Mouse (Mus musculus) kidney, embryonic 15.5 days (tissue): ENCODE measurements around the gene Snx20. TPM values are rescaled to one million over a fixed set of nuclear protein-coding genes. Genes with fewer than 3 reads are reported as not detected.

Source experiments
- ATAC-seq: fragments of 200-750 bp; cut with Nextera tagmentation; replicated peaks from 2 replicates; pipeline ENCODE4 v1.8.0; 2017; ENCODE audit warnings: moderate TSS enrichment; ENCODE audit not compliant: low FRiP score
- H3K27ac ChIP-seq: fragments of 300-500 bp; sonication (generic); 2 replicates; pipeline ENCODE4 v1.5.1; 2015; ENCODE audit warnings: mild to moderate bottlenecking, inconsistent platforms
- H3K27me3 ChIP-seq: fragments of 300-500 bp; sonication (generic); 2 replicates; pipeline ENCODE4 v1.6.1; 2015; ENCODE audit warnings: inconsistent platforms
- H3K36me3 ChIP-seq: fragments of 300-500 bp; sonication (generic); 2 replicates; pipeline ENCODE4 v1.6.1; 2015; ENCODE audit warnings: inconsistent platforms
- H3K4me1 ChIP-seq: fragments of 300-500 bp; sonication (generic); 2 replicates; pipeline ENCODE4 v1.6.1; 2015; ENCODE audit warnings: inconsistent platforms
- H3K4me2 ChIP-seq: fragments of 300-500 bp; sonication (generic); 2 replicates; pipeline ENCODE4 v1.6.1; 2015; ENCODE audit warnings: moderate library complexity, mild to moderate bottlenecking, inconsistent platforms
- H3K4me3 ChIP-seq: fragments of 300-500 bp; sonication (generic); replicated peaks from 2 replicates; pipeline ENCODE4 v1.5.1; 2015; ENCODE audit warnings: mild to moderate bottlenecking, inconsistent platforms
- H3K9ac ChIP-seq: fragments of 300-500 bp; sonication (generic); 2 replicates; pipeline ENCODE4 v1.6.1; 2015; ENCODE audit warnings: mild to moderate bottlenecking, inconsistent platforms
- H3K9me3 ChIP-seq: fragments of 300-500 bp; sonication (generic); replicated peaks from 2 replicates; pipeline ENCODE4 v1.6.1; 2016; ENCODE audit warnings: inconsistent platforms
- WGBS: fragments of 180-500 bp; shearing (Covaris S2); methylation state at CpG from one replicate; pipeline ENCODE4 v1.1.7; 2015; ENCODE audit warnings: mixed read lengths; 5-methylcytosine and 5-hydroxymethylcytosine counted together
- polyA plus RNA-seq: library from polyadenylated mRNA; unstranded; fragments of >200 nt; fragmentation: Nextera tagmentation; extraction: Ambion mirVana; gene quantifications from 2 replicates; pipeline ENCODE4 v1.2.1, GENCODE M21; 2015

Snx20 gene
- polyA plus RNA-seq, 1 experiment from 2014 or later: 2.3 TPM

DNA sequence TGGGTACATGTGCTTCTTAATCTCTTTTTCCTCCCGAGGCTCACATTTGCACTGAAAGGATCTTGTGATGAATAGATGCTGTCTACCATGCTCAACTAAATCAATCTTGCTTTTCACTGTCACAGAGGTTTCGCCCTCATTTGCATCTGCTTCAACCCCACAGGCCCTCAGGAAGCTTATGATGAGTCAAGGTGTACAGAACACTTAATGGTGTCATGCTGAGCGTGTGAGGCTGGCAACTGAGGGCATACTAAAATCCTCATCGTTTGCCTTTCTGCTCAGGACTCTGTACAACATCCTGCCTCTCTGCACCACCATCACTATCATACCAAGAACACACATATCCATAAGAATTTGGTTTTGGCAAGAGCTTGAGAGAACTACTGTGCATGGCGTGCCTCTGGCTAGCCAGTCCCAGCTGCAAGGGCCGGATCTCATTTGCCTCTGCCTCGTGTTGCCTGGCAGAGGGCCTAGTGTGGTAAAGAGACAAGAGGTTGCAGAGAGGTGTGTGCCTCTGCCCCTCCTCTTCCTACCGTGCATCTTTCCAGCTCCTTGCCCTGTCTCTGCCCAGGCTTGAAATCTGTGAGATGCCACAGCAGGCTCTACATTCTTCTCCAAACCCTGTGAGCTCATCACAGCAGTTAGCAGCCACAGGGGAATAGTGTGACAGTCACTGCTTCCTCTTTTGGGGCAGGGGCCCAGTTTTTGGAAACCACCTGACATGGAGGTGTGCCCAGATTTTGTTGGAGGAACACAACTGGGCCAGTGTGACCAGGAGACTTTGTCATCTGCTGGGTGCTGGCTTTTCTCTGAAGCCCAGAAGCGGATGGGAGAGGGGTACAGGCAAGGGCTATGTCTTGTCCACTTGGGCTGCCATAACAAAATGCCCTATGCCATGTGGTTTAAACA is 1.4 kb upstream of the Snx20 start:
- Histone ChIP-seq H3K4me2 (no peak overlapping the region), H3K4me1 (no peaks in the 10 kb centered on the region), H3K36me3 (no peaks in the 10 kb centered on the region), H3K27ac (no peak overlapping the region), H3K4me3 (no peak overlapping the region), H3K27me3 (no peaks in the 10 kb centered on the region), H3K9ac (no peak overlapping the region), H3K9me3 (no peaks in the 10 kb centered on the region)
- WGBS: 83% methylated on average over 9 of the region's 9 CpGs
- no peak for ATAC-seq

DNA sequence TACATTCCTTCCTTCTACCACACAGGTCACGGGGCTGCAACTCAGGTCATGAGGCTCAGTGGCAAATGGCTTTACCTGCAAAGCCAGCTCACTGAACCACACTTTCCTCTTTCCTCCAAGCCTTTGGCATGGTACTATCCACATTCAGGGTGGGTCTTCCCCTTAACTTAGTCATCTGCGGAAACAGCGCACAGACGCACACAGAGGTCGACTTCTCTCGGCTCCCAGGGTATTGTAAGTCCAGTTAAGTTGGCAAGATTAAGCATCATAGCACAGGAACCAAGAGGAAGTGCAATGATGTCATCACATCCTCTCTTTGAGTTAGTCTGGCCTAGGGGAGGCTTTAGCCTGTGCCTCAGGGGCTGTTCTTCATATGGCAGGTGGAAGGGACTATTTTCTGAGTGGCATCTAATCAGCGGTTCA is 2.6 kb downstream of the Snx20 start:
- ATAC-seq: no peak
- 76% methylated on average over 7 of the region's 7 CpGs for WGBS

DNA sequence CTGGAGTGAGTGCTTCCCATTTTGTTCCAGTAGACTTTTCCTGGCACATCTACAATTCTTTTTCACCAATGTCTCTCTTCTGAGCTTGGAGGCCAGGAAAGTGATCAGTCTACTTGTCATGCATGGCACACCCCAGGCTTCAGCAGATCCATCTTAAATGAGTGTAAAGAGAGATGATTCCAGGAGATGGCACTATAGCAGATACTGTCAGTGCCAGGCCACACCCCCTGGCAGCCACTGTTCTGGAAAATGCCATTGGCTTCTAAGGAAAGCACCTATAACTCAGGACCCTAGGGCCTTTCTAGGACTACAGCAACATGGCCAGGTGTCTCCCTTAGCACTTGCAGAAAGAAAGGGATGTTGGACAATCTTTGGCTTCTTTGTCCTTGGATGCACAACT is 4.8 kb downstream of the Snx20 start:
- peaks cover 19% of the 10 kb centered on the region for H3K27me3 ChIP-seq
- H3K9ac ChIP-seq: no peak overlapping the region
- H3K36me3 ChIP-seq: no peaks in the 10 kb centered on the region
- no peak for ATAC-seq
- no peak overlapping the region for H3K27ac ChIP-seq
- H3K4me3 ChIP-seq: no peak overlapping the region
- H3K4me2 ChIP-seq: no peak overlapping the region
- no peaks in the 10 kb centered on the region for H3K9me3 ChIP-seq
- H3K4me1 ChIP-seq: peaks cover 19% of the 10 kb centered on the region

More for the DNA sequence above, 2.6 kb downstream of the Snx20 start:
- Histone ChIP-seq H3K4me2 (no peak overlapping the region), H3K27me3 (peaks cover 7% of the 10 kb centered on the region; the same call in 1 of the 2 replicates), H3K9ac (no peak overlapping the region), H3K4me1 (peaks cover 6% of the 10 kb centered on the region; the same call in 1 of the 2 replicates), H3K27ac (peak overlapping the region; percentile 66), H3K36me3 (no peaks in the 10 kb centered on the region), H3K4me3 (no peak overlapping the region), H3K9me3 (no peaks in the 10 kb centered on the region)

DNA sequence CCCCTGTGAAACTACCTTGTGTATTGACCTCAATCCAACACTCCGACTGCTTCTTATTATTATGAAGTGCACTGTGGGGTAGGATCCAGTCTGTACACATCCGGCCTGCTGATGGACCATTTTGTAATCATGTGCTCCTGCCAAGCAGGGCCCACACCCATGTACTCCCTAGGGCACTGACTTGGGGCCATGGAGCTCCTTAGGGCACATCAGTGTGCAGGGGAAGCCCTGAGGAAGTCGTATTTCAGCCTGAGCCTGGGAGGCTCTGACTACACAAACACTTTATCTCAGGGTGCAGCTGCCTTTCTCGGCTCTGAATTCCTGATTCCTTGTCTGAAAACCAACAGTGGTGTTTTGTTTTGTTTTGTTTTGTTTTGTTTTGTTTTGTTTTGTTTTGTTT is 5.7 kb downstream of the Snx20 start:
- Histone ChIP-seq H3K27me3 (peaks cover 26% of the 10 kb centered on the region), H3K4me2 (no peak overlapping the region), H3K4me3 (no peak overlapping the region), H3K27ac (no peak overlapping the region), H3K4me1 (peaks cover 19% of the 10 kb centered on the region), H3K9me3 (no peaks in the 10 kb centered on the region), H3K36me3 (no peaks in the 10 kb centered on the region), H3K9ac (no peak overlapping the region)
- WGBS: 44% methylated on average over 4 of the region's 4 CpGs
- no peak for ATAC-seq

DNA sequence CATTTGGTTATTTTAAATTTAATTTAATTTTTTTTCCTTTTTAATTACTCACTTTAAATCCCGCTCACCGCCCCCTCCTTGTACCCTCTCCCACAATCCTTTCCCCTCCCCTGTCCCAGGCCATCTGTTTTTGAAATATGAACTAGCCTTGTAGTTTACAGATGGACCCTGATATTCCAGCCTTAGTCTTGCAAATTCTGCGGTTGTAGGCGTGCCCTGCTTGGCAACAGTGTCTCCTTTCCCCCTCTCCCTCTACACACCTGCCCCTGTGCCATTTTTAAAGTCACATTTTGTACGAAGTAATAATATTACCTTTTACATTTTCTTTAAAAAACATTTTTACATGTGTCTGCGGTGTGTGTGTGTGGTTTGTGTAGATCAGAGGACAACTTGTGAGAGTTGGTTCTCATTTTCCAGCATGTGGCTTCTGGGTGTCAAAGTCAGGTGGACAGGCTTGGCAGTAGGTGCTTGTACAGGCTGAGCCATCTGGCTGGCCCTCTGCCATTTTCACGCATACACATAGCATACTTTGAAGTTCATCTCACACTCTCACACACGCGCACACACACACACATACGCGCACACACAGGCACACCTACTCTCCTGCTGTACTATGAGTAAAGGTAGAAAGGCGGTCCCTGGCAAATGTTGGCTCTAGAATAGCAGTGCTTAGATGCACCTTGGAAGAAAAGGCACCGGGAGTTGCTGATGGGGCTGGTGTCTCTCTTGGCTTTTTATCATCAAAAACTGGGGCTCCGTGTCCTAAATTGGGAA is 7.7 kb downstream of the Snx20 start:
- peaks cover 19% of the 10 kb centered on the region for H3K4me1 ChIP-seq
- peak overlapping the region; percentile 80 for H3K4me2 ChIP-seq
- no peaks in the 10 kb centered on the region for H3K9me3 ChIP-seq
- WGBS: 64% methylated on average over 14 of the region's 14 CpGs
- no peak overlapping the region; the same call in 1 of the 2 replicates for H3K27ac ChIP-seq
- ATAC-seq: 0 out of 2 replicates have a peak, but pooled peaks have one; percentile 2
- H3K4me3 ChIP-seq: peak overlapping the region; percentile 52
- H3K36me3 ChIP-seq: no peaks in the 10 kb centered on the region
- peaks cover 35% of the 10 kb centered on the region for H3K27me3 ChIP-seq
- peak overlapping the region; percentile 57; the same call in 1 of the 2 replicates for H3K9ac ChIP-seq

DNA sequence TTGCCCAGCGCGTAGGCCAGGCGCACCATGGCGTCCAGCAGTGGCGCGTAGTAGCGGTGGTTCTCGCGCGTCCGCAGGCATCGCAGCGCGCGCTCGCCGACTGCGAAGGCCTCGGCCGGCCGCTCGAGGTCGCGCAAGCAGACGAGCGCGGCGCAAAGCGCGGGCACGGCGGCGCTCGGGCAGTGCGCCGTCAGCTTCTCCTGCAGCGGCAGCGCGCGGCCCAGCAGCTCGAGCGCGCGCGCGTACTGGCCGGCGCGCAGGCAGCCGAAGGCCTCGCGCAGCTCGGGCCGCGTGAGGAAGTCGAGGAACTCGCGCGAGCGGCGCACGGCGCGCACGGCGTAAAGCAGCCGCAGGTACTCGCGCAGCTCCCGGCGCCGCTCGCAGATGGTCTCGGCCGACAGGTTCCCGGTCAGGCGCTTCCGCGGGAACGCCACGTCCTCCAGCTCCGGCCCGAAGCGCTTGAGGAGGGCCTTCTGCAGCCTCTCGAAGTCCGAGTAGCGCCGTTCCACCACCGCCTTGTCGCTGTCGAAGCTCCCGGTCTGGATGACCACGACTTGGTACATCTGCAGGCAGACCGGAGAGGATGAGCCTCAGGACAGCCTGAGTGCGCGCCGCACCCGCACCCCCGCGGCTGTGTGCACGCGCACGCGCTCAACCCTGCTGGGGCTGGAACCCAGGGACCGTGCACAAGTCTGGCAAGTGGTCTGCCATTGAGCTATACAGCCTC is 8.5 kb downstream of the Snx20 start:
- peak overlapping the region; percentile 23 for H3K27ac ChIP-seq

DNA sequence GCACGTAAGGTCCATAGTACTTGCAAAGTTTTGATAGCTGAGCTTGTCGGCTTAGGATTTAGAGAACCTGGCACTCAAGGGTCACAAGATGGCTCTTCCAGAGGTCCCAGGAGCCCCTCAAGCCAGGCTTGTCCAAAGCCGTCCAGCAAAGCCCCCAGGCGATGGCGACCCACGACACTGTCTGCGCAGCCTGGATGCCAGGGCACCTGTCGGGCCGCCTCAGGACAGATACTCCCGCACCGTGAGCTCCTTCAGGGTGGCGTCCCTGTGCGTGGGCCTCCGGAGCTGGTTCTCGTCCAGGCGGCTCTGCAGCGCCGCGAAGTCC is 9.0 kb downstream of the Snx20 start:
- WGBS: 12% methylated on average over 19 of the region's 19 CpGs
- H3K27ac ChIP-seq: no peak overlapping the region
- no peaks in the 10 kb centered on the region for H3K9me3 ChIP-seq
- peak overlapping the region; percentile 80 for H3K4me2 ChIP-seq
- peaks cover 39% of the 10 kb centered on the region for H3K27me3 ChIP-seq
- peak overlapping the region; percentile 57 for H3K9ac ChIP-seq
- H3K4me3 ChIP-seq: peak overlapping the region; percentile 52
- no peak; the same call in 1 of the 2 replicates for ATAC-seq
- no peaks in the 10 kb centered on the region for H3K36me3 ChIP-seq
- peaks cover 19% of the 10 kb centered on the region for H3K4me1 ChIP-seq

More for the DNA sequence above, 8.5 kb downstream of the Snx20 start:
- ATAC-seq: peak; percentile 70
- WGBS: under 1% methylated on average over 105 of the region's 105 CpGs
- Histone ChIP-seq H3K9me3 (no peaks in the 10 kb centered on the region), H3K4me1 (peaks cover 19% of the 10 kb centered on the region), H3K4me2 (peak overlapping the region; percentile 80), H3K27me3 (peaks cover 39% of the 10 kb centered on the region), H3K4me3 (peak overlapping the region; percentile 52), H3K9ac (peak overlapping the region; percentile 57), H3K36me3 (no peaks in the 10 kb centered on the region)

DNA sequence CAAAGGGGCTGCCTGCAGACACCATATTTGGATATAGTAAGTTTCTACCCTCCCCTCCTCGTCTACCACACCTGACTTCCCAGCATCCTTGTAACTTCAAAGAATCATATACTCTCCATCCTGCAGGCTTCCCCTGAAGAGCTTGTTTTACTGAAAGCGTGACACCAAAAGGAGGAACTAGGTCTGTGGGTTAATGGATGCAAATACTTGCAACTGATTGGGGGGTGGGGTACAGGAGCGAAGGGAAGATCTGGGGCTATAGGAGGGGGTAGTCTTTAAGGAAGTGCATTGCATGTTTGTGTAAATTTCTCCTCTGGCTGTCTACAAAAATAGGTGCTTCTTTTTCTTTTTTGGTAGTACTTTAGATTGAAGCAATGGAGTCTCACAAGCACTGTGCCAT is 9.5 kb downstream of the Snx20 start:
- Histone ChIP-seq H3K4me1 (peaks cover 19% of the 10 kb centered on the region), H3K9me3 (no peaks in the 10 kb centered on the region), H3K36me3 (no peaks in the 10 kb centered on the region), H3K27me3 (peaks cover 39% of the 10 kb centered on the region), H3K4me2 (no peak overlapping the region), H3K4me3 (no peak overlapping the region; the same call in 1 of the 2 replicates), H3K27ac (no peak overlapping the region), H3K9ac (no peak overlapping the region)
- ATAC-seq: no peak
- WGBS: 72% methylated on average over 3 of the region's 3 CpGs

DNA sequence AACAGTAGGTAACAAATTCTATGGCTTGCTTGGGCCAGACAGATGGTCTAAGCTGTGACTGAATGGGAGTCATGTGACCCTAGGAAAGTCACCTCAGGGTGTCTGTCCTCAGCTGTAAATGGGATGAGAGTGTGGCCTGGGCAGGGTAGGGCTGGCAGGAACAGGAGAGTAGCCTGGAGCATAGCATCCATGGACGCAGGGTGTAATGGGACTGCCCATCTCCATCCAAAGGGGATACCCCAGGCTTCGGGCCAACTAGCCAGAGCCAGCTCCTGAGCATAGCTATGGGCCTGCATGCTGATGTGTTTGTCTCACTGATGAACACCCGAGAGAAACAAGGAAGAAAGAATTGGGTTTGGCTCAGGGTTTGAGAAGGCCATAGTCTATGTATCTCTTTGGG is 11.7 kb downstream of the Snx20 start:
- Histone ChIP-seq H3K4me1 (peaks cover 20% of the 10 kb centered on the region), H3K4me3 (no peak overlapping the region), H3K9ac (no peak overlapping the region), H3K4me2 (no peak overlapping the region), H3K27ac (no peak overlapping the region), H3K9me3 (no peaks in the 10 kb centered on the region), H3K27me3 (peaks cover 42% of the 10 kb centered on the region), H3K36me3 (no peaks in the 10 kb centered on the region)
- no peak for ATAC-seq
- WGBS: 83% methylated on average over 3 of the region's 3 CpGs

DNA sequence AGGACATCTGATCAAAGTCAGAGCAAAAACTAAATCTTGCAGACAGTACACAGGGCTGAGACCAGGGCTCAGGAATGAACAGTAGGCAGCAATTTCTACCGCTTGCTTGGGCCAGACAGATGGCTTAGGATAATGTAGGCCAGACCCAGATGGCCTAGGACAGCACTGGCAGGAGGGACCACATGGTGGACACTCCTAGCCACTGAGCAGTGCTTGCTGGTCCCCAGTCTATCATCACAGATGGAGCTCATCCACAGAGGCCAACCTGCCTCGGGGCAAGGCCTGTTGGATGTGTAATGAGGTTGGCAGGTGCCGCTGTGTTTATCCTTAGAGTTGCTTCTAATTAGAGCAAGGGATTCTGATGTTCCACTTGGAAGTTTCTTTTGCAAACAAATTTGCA is 12.6 kb downstream of the Snx20 start:
- H3K4me2 ChIP-seq: no peak overlapping the region
- H3K27ac ChIP-seq: no peak overlapping the region
- H3K36me3 ChIP-seq: no peaks in the 10 kb centered on the region
- peaks cover 35% of the 10 kb centered on the region for H3K27me3 ChIP-seq
- no peak overlapping the region for H3K4me3 ChIP-seq
- WGBS: 75% methylated on average over 3 of the region's 3 CpGs
- H3K9ac ChIP-seq: no peak overlapping the region
- H3K9me3 ChIP-seq: no peaks in the 10 kb centered on the region
- peaks cover 24% of the 10 kb centered on the region for H3K4me1 ChIP-seq
- ATAC-seq: no peak

DNA sequence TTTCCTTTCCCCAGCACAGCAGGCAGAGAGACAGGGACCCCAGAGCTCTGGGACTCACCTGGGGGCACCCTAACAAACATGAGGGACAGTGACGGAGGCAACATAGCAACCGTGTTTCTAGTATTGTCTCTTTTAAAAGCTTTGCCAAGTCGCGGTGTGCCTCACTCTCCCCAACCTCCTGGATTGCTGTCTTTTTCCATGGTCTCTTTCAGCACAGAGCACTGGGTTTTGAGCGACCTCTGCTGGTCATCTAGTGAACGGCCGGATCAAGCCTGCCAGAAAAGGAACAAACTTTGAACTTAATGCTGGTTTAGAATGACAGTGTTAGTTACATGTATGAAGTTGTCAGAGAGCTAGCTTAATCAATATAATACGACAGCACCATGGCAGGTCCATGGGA is 14.5 kb downstream of the Snx20 start:
- WGBS: under 1% methylated on average over 8 of the region's 8 CpGs

More for the DNA sequence above, 14.5 kb downstream of the Snx20 start:
- Histone ChIP-seq H3K36me3 (no peaks in the 10 kb centered on the region), H3K9me3 (no peaks in the 10 kb centered on the region), H3K9ac (no peak overlapping the region), H3K4me3 (no peak overlapping the region), H3K4me2 (0 out of 2 replicates have a peak overlapping the region, but pooled peaks have one; percentile 15), H3K27ac (no peak overlapping the region), H3K4me1 (peaks cover 12% of the 10 kb centered on the region), H3K27me3 (peaks cover 27% of the 10 kb centered on the region; the same call in 1 of the 2 replicates)
- no peak for ATAC-seq
